Mouse (Mus musculus) G1E (cell line): ENCODE measurements around the gene Ccr7.

ENCODE experiments used
- CTCF ChIP-seq: IDR thresholded peaks from 2 replicates; pipeline ENCODE4 v1.5.1; 2012; ENCODE audit warnings: low read depth, low read length, inconsistent platforms, mixed read lengths
- GATA1 ChIP-seq: IDR thresholded peaks from 2 replicates; pipeline ENCODE4 v1.6.1; 2012; ENCODE audit warnings: borderline replicate concordance, low read length, inconsistent platforms, mixed read lengths
- TAL1 ChIP-seq: conservative IDR thresholded peaks from 2 replicates; pipeline ENCODE4 v1.6.1; 2012; ENCODE audit warnings: low read depth, low read length, inconsistent platforms, mixed read lengths

DNA sequence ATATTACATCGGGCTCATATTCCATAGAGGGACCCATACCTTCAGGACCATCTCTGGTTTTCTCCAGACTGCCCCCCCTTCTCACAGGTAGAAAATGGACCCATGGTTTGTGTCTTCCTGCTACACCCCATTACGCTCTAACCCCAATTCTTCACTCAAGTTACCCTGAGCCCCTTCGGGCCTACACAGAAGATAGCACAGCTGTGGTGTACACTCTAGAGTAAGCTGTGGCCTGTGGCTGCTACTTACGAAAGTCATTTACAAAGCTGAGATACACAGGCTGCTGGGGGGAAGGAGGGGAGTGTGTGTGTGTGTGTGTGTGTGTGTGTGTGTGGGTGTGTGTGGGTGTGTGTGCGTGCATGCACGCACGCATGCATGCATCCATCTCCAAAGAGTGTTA, 11.4 kb upstream of the Ccr7 start:
- TF ChIP-seq CTCF (no peak), GATA1 (no peak), TAL1 (no peak)
